Mouse (Mus musculus) cortical plate, adult 2 months (tissue): Measurements from ENCODE around the gene Dlg2.

ENCODE experiments used
- CTCF ChIP-seq: fragments of 200-500 bp; IDR thresholded peaks from 2 replicates; pipeline ENCODE4 v1.5.1; 2011; ENCODE audit warnings: mild to moderate bottlenecking, control low read depth, low read length; ENCODE audit not compliant: insufficient read depth; ENCODE audit errors: extremely low read depth
- POLR2A ChIP-seq: fragments of 200-500 bp; IDR thresholded peaks from 2 replicates; pipeline ENCODE4 v1.6.1; 2011; ENCODE audit warnings: mild to moderate bottlenecking, low read length, control low read depth; ENCODE audit not compliant: insufficient read depth; ENCODE audit errors: extremely low read depth

- TF ChIP-seq CTCF (no peak), POLR2A (no peak)
Observed at GRCm38 (mm10) chr7:91785871-91786270, 1309.4 kb downstream of the Dlg2 start.
